Mouse (Mus musculus) midbrain, embryonic 15.5 days (tissue): ENCODE data around the gene Mllt6. TPM values are rescaled to one million over a fixed set of nuclear protein-coding genes. Genes with fewer than 3 reads are reported as not detected.
"Not testable (repeated sequence)": the region's sequence is repeated elsewhere in the genome, so short reads cannot be mapped to it uniquely, and the experiment has no call there.

Experiments used
- ATAC-seq: fragments of 200-750 bp; cut with Nextera tagmentation; replicated peaks from 2 replicates; pipeline ENCODE4 v1.8.0; 2017; ENCODE audit warnings: moderate TSS enrichment
- H3K27ac ChIP-seq: fragments of 300-500 bp; sonication (generic); 2 replicates; pipeline ENCODE4 v1.5.1; 2015; ENCODE audit warnings: mild to moderate bottlenecking, inconsistent platforms
- H3K27me3 ChIP-seq: fragments of 300-500 bp; sonication (generic); replicated peaks from 2 replicates; pipeline ENCODE4 v1.6.1; 2015; ENCODE audit warnings: inconsistent platforms
- H3K36me3 ChIP-seq: fragments of 300-500 bp; sonication (generic); replicated peaks from 2 replicates; pipeline ENCODE4 v1.6.1; 2015; ENCODE audit warnings: inconsistent platforms
- H3K4me1 ChIP-seq: fragments of 300-500 bp; sonication (generic); 2 replicates; pipeline ENCODE4 v1.6.1; 2015; ENCODE audit warnings: inconsistent platforms
- H3K4me2 ChIP-seq: fragments of 300-500 bp; sonication (generic); 2 replicates; pipeline ENCODE4 v1.6.1; 2015; ENCODE audit warnings: inconsistent platforms, mild to moderate bottlenecking, moderate library complexity
- H3K4me3 ChIP-seq: fragments of 300-500 bp; sonication (generic); 2 replicates; pipeline ENCODE4 v1.5.1; 2015; ENCODE audit warnings: mild to moderate bottlenecking, inconsistent platforms
- H3K9ac ChIP-seq: fragments of 300-500 bp; sonication (generic); 2 replicates; pipeline ENCODE4 v1.6.1; 2015; ENCODE audit warnings: mild to moderate bottlenecking, inconsistent platforms
- H3K9me3 ChIP-seq: fragments of 300-500 bp; sonication (generic); 2 replicates; pipeline ENCODE4 v1.6.1; 2016; ENCODE audit warnings: inconsistent platforms
- WGBS: fragments of 180-500 bp; shearing (Covaris S2); methylation state at CpG from one replicate; pipeline ENCODE4 v1.1.7; 2015; ENCODE audit warnings: mixed read lengths; 5-methylcytosine and 5-hydroxymethylcytosine counted together
- microRNA-seq: library from miRNA; unstranded; fragments of <30 nt; microRNA quantifications from one replicate; pipeline ENCODE4, GENCODE M21; 2016
- polyA plus RNA-seq: library from polyadenylated mRNA; unstranded; fragments of >200 nt; fragmentation: Nextera tagmentation; extraction: Ambion mirVana; gene quantifications from 2 replicates; pipeline ENCODE4 v1.2.1, GENCODE M21; 2015

Gene Mllt6
- polyA plus RNA-seq, 1 experiment from 2014 or later = 3.9 TPM

DNA sequence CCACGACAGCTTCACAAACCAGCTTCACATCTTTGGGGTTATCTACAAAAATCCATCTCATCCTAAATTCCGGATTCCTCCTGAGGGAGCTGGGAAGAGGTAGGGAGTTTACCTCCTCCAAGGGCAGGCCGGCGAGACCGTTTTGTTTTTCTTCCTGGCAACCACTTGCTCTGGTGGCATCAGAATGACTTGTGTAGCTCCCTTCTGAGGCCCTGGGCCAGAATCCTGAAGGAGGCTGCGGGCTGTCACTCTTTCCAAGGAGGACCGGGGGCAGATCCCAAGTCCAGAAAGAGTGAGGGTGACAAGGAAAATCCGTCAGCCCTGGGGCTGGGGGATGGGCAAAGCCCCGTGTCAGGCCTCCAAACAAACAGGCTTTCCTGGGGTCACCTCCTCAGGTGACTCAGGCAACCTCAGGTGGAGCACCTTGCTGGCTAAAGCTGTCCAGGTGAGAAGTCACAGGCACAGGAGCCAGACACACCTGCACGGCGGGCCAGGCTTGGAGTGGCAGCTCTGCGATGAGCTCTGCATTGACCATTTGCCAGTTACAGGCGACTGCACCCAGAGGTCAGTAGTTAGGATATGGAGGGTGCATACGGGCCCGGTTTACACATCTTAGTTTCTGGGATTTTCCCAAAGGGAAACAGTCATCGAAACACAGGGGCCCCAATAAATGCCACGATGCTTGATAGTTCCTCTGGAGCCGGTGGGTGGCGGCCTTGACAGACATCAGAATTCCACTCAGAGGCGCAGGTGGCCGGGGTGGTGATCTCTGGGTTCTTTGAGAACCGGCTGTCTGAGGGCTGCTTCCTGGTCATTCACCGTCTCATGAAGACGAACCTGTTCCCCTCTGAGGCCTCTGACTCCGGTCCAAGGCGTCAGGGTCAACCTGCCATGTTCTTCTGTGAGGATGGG, 54.4 kb downstream of the Mllt6 start:
- Histone ChIP-seq H3K36me3 (peaks cover 57% of the 10 kb centered on the region), H3K4me3 (no peak overlapping the region), H3K4me1 (no peaks in the 10 kb centered on the region), H3K27ac (no peak overlapping the region), H3K9me3 (no peaks in the 10 kb centered on the region), H3K9ac (no peak overlapping the region), H3K4me2 (no peak overlapping the region), H3K27me3 (no peaks in the 10 kb centered on the region)
- 91% methylated on average over 26 of the region's 26 CpGs for WGBS
- no peak for ATAC-seq

DNA sequence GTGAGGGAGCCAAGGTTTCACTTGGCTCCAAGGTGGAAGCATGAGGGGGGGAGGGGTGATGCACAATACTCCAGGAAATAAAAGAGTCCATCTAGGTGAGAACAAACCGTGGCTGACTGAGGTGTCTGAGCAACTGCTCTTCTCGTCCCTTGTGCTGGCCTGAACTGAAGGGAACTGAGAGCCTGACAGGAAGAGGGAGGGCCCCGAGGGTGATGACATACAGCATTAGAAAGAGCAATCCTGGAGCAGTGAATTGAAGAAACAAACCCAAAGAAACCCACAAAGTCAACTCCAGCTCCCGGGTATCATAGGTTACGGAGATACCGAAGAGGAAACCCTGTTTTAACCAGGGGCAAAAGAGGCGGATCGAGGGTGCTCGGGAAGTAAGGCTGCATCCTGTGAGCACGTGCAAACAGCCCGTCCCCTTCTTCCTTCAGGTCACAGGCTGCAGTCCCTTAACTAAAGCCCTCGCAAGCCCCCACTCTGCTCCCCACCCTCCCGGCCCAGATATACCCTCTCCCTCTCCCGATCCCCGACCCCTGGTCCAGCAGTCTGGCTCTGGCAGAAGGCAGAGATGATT, 55.2 kb downstream of the Mllt6 start:
- 89% methylated on average over 15 of the region's 15 CpGs for WGBS
- ATAC-seq = no peak
- Histone ChIP-seq H3K36me3 (peaks cover 60% of the 10 kb centered on the region), H3K4me2 (no peak overlapping the region), H3K4me3 (no peak overlapping the region), H3K9me3 (no peaks in the 10 kb centered on the region), H3K9ac (no peak overlapping the region), H3K4me1 (no peaks in the 10 kb centered on the region), H3K27ac (no peak overlapping the region), H3K27me3 (no peaks in the 10 kb centered on the region)

DNA sequence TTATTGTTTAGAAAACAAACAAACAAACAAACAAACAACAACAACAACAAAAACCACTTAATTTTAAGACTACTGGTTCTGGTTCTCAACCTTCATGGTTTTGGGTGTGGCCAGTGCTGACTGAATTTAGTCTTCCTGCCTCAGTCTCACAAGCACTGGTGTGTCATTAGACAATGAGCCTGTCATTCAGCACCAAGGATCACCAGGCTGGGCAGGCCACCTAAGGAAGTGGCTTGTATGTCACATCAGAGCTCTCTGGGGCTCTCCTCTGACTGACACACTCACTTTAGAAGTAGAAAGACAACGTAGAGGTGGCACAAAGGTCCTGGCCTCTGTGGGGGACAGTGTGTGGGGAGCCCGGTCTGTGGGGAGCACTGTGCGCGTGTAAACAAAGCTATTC, 55.8 kb downstream of the Mllt6 start:
- H3K36me3 ChIP-seq = peaks cover 58% of the 10 kb centered on the region
- no peak overlapping the region for H3K4me3 ChIP-seq
- H3K9ac ChIP-seq = no peak overlapping the region
- no peak overlapping the region for H3K27ac ChIP-seq
- ATAC-seq = no peak
- no peaks in the 10 kb centered on the region for H3K9me3 ChIP-seq
- H3K4me2 ChIP-seq = no peak overlapping the region
- H3K27me3 ChIP-seq = no peaks in the 10 kb centered on the region
- H3K4me1 ChIP-seq = no peaks in the 10 kb centered on the region
- WGBS = 89% methylated on average over 4 of the region's 4 CpGs

DNA sequence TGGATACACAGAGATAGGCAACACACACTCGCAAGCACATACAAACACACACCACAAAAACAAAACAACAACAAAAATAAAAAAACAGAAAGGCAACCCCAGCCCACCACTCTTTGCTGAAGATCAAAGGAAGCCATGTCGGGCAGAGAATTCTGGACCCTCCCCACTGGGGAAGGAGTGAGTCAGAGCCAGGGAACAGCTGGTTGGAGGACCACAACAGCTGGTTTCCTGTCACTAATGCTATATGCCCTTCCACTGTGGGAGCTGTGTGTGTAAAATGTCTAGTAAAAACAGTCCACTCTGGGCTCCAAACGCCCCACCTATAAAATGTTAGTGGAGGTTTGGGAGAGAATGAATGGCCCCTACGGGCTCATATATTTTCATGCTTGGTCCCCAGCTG, 58.1 kb downstream of the Mllt6 start:
- H3K9ac ChIP-seq = no peak overlapping the region
- no peaks in the 10 kb centered on the region for H3K9me3 ChIP-seq
- no peak overlapping the region for H3K4me2 ChIP-seq
- no peaks in the 10 kb centered on the region for H3K4me1 ChIP-seq
- no peak for ATAC-seq
- no peak overlapping the region for H3K27ac ChIP-seq
- 96% methylated on average over 4 of the region's 4 CpGs for WGBS
- H3K27me3 ChIP-seq = no peaks in the 10 kb centered on the region
- peaks cover 74% of the 10 kb centered on the region for H3K36me3 ChIP-seq
- no peak overlapping the region for H3K4me3 ChIP-seq

DNA sequence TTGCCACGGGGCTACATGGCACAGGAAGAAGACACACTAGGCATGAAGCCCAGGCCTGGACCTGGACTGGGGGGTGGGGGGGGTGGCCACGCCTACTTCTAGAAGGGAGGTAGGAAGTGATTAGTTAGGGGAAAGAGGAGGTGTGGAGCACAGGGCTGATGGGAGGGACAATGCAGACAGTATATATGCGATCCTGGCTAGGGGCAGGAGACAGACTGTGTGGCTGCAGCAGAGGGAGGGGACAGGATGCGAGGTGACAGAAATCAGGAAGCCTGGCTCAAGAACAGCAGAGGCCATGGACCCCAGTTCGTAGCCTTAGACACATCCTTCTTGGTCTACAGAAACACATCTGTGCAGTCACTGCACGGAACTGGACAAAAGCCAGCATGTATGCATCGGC, 60.5 kb downstream of the Mllt6 start:
- ATAC-seq = no peak
- Histone ChIP-seq H3K9ac (no peak overlapping the region), H3K4me3 (no peak overlapping the region), H3K27ac (no peak overlapping the region), H3K27me3 (no peaks in the 10 kb centered on the region), H3K9me3 (no peaks in the 10 kb centered on the region), H3K36me3 (peaks cover 71% of the 10 kb centered on the region), H3K4me1 (no peaks in the 10 kb centered on the region), H3K4me2 (no peak overlapping the region)
- WGBS = 90% methylated on average over 7 of the region's 7 CpGs

DNA sequence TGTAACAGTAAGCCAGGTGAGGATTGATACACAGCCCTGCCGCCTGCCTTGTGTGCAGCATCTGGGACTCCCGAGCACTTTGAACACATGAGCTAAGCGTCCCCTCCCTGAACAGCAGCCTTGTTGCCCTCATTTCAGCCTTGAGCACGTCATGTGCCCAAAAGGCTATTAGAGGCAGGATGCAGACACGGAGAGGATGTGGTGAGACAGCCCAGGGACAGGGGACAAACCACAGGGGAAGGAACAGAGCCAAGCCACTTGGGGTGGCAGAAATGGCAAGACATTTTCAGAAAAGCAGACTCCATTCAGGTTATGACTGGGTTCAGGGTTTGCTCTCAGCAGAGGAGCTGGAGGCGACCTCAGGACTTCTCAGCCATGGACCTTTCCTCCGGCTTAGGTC, 65.1 kb downstream of the Mllt6 start:
- 84% methylated on average over 7 of the region's 7 CpGs for WGBS
- Histone ChIP-seq H3K9ac (no peak overlapping the region), H3K4me2 (no peak overlapping the region), H3K27ac (no peak overlapping the region), H3K4me3 (no peak overlapping the region), H3K27me3 (no peaks in the 10 kb centered on the region), H3K4me1 (no peaks in the 10 kb centered on the region), H3K36me3 (peaks cover 56% of the 10 kb centered on the region), H3K9me3 (no peaks in the 10 kb centered on the region)
- ATAC-seq = no peak

DNA sequence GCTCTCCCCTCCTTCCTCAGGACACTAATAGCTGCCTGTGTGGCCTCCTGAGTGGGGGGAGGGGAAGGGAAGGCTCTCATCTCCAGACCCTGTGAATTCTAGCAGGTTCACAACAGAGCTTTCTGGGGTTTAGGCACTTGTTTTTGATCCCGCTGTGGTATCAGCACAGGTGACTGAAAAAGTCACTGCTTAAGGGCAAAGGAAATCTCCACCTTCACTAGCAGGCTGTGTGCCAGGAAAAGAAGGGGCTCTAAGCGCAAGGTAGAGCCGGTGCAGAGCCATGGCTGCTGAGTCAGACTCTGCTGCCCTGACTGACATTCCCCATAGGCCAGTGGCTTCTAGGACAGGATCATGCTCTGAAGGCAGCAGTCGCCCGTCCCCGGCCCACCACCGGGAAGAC, 65.5 kb downstream of the Mllt6 start:
- Histone ChIP-seq H3K4me1 (no peaks in the 10 kb centered on the region), H3K9ac (no peak overlapping the region), H3K36me3 (peaks cover 56% of the 10 kb centered on the region), H3K9me3 (no peaks in the 10 kb centered on the region), H3K27me3 (no peaks in the 10 kb centered on the region), H3K4me2 (no peak overlapping the region), H3K4me3 (no peak overlapping the region), H3K27ac (no peak overlapping the region)
- WGBS = 87% methylated on average over 7 of the region's 7 CpGs
- ATAC-seq = no peak

DNA sequence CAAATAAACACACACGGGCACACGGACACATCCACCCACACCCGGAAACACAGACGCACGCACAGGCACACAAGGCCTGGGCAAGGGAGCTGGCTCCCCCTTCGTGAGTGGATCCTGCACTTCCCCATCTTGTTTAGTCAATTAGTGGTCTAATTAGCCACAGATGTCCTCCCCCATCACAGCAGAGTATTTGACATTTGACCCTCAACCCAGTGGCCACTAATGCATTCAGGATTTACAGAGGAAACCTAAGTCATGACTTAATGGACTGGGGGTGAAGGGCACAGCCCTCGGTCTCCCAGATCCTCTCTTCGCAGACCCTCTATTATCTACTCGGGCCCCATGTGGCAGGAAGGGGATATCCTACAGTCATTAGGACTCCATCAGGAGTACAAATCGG, 70.5 kb downstream of the Mllt6 start:
- Histone ChIP-seq H3K36me3 (peaks cover 25% of the 10 kb centered on the region; the same call in 1 of the 2 replicates), H3K27ac (no peak overlapping the region), H3K4me1 (no peaks in the 10 kb centered on the region), H3K9me3 (no peaks in the 10 kb centered on the region), H3K27me3 (no peaks in the 10 kb centered on the region), H3K4me3 (no peak overlapping the region), H3K9ac (no peak overlapping the region), H3K4me2 (no peak overlapping the region)
- WGBS = 61% methylated on average over 10 of the region's 10 CpGs
- no peak for ATAC-seq

DNA sequence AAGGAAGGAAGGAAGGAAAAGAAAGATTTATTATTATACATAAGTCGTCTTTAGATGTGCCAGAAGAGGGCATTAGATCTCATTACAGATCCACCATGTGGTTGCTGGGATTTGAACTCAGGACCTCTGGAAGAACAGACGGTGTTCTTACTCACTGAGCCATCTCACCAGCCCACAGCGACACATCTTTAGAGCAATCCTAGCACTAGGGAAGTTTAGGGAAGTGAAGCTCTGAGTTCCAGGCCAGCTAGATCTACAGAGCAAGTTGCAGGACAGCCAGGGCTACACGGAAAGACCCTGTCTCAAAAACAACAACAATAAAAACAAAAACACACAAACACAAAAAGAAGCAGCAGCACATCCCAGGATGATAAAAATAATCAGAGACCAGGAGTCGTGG, 71.6 kb downstream of the Mllt6 start:
- WGBS = 88% methylated on average over 5 of the region's 5 CpGs

More for the DNA sequence above, 71.6 kb downstream of the Mllt6 start:
- H3K4me3 ChIP-seq, H3K27me3 ChIP-seq, H3K4me2 ChIP-seq, H3K9ac ChIP-seq, H3K27ac ChIP-seq, H3K9me3 ChIP-seq, H3K4me1 ChIP-seq, ATAC-seq: not testable (repeated sequence)
- H3K36me3 ChIP-seq = peaks cover 19% of the 10 kb centered on the region; the same call in 1 of the 2 replicates

Small RNA genes within 50 kb of the gene (microRNA-seq; reads per million reads assigned to microRNA genes)
- gene Gm24158 (not detected), gene Mir6927 (not detected)

Other genes with a start within 250 kb of the Mllt6 start
- gene Arhgap23, start 247.9 kb upstream of the Mllt6 start, polyA plus RNA-seq = 10.9 and 11.0 TPM in 2 replicates
- 1.3 and 1.6 TPM in 2 replicates for gene 4933428G20Rik, start 163.1 kb upstream of the Mllt6 start, polyA plus RNA-seq
- gene Srcin1, start 87.2 kb upstream of the Mllt6 start, polyA plus RNA-seq = 13.2 and 13.9 TPM in 2 replicates
- 1.9 and 2.5 TPM in 2 replicates for gene Epop, start 33.7 kb upstream of the Mllt6 start, polyA plus RNA-seq
- gene Cisd3, start 22.4 kb downstream of the Mllt6 start, polyA plus RNA-seq = 21.6 and 26.4 TPM in 2 replicates
- 23.1 TPM in 2 replicates for gene Pcgf2, start 37.1 kb downstream of the Mllt6 start, polyA plus RNA-seq
- 421 and 431 TPM in 2 replicates for gene Psmb3, start 40.0 kb downstream of the Mllt6 start, polyA plus RNA-seq
- gene Pip4k2b, start 81.3 kb downstream of the Mllt6 start, polyA plus RNA-seq = 4.3 and 4.9 TPM in 2 replicates
- 16.2 and 17.6 TPM in 2 replicates for gene Cwc25, start 103.1 kb downstream of the Mllt6 start, polyA plus RNA-seq
- gene 1700001P01Rik, start 112.5 kb downstream of the Mllt6 start, polyA plus RNA-seq = 0.50 and 1.1 TPM in 2 replicates
- 259 and 277 TPM in 2 replicates for gene Rpl23, start 119.0 kb downstream of the Mllt6 start, polyA plus RNA-seq
- gene Lasp1, start 135.6 kb downstream of the Mllt6 start, polyA plus RNA-seq = 198 and 199 TPM in 2 replicates
- gene B230217C12Rik, start 177.4 kb downstream of the Mllt6 start, polyA plus RNA-seq = 33.3 and 33.8 TPM in 2 replicates
- gene Fbxo47, start 220.7 kb downstream of the Mllt6 start, polyA plus RNA-seq = 0.57 and 0.70 TPM in 2 replicates